Mouse (Mus musculus): ENCODE results near the gene Pmm1.

Gene Pmm1

DNA sequence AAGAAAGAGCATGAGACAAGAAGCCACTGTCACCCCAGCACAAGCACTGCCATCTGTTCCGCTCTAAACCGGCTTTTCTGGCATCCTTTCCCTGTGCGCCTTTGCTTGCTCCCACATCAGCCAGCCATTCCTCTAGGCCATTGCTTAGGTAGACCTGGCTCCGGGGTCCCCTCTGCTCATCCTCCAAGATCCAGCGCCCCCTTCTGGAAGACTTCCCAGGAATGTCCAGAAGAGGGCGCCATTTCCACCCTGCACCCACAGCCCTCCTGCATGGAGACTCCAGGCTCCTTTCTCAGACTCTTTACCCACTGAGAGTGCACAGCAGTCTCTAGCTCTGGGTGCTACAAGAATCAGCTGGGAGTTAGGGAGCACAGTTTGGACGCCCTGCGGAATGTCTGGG lies 4.3 kb downstream of the Pmm1 start:
- DNase-seq, result peak; percentile 71 to 81

GRCm38 (mm10) chr15:81955414-81955813 lies 5.3 kb downstream of the Pmm1 start:
- DNase-seq, result no peak

DNA sequence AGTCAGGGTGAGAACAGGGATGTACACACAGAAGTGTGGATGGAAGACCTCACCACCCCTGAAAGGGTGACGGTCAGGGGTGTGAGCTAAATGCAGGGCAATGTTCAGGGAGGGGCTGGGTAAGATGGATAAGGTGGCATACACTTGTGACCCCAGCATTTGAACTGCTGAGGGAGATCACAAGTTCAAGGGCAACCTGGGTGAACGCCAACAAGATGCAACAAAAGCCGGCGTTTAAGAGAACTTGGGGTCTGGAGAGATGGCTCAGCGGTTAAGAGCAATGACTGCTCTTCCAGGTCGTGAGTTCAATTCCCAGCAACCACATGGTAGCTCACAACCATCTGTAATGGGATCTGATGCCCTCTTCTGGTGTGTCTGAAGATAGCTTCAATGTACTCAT lies 6.0 kb downstream of the Pmm1 start:
- DNase-seq, result no peak

DNA sequence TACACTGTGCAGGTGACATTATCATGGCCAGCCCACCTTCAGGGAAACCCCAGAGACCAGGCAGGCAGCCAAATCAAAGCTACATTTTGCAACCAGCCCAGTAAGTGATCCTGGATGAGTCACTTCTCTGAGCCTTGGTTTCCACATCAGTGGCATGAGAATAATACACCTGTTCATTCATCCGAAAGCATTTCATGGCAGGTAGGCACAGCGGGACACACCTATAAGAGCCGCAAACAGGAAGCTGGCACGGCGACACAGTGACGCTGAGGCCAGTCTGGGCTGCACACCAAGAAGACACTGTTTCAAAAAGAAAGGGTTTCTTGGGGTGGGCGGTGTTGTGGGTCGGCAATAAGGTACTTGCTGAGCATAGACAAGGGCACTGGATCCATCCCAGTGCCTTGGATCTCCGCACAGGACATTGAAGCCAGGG lies 6.6 kb downstream of the Pmm1 start:
- DNase-seq, result peak; percentile 66 to 75

DNA sequence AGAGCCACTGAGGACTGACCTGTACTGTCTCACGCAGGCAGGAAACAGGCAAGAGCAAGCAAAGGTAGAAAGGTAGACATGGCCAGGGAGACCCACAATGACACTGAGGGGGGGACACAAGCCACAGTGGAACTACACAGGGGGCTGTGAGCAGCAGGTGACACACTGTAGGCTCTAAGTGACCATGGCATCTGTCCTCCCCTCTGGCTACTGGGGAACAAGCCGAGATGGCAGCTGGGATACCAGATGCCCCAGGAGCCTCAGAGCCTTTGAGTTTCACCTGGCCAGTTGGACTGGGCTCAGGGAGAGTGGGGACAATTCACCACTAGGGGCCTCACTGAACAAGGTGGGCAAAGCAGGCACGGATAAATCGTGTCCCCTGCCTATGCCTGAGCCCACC lies 8.4 kb downstream of the Pmm1 start:
- no peak for DNase-seq

- no peak for DNase-seq
Measured at GRCm38 (mm10) chr15:81951159-81951558, 9.6 kb downstream of the Pmm1 start.

DNA sequence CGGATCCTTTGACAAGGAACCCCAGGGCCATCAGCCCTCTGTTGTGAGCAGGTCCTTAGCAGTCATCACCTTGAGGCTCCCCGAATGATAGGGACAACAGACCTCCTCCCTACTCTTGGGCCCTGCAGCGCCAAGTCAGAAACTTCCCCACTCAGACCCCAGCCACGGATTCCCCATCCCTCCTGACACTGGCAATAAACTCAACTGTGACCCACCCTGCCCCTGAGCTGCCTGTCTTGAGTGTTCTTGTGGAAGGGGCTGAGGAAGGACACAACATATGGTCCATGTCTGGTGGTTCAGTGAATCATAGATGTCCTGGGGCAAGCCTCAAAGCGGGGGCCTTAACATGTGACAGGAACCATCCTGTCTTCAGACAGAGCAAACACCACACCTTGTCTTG lies 10.0 kb downstream of the Pmm1 start:
- DNase-seq, result no peak

GRCm38 (mm10) chr15:81949476-81950131 lies 11.1 kb downstream of the Pmm1 start:
- DNase-seq, result no peak

DNA sequence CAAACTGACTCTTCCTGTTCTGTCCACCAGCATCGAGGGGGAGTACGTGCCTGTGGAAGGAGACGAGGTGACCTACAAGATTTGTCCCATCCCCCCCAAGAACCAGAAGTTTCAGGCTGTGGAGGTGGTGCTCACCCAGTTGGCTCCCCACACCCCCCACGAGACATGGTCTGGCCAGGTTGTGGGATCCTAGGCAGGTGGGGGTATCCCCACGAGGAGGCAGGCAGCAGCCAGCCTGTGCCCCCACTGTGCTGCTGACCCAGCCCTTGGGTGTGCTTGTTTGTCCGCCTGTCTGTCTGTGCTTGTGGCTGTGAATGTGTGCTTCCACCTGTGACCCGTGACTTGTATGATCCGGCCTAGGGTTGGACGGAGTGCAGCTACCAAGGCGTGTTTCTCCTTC lies 11.7 kb downstream of the Pmm1 start:
- DNase-seq, result no peak

GRCm38 (mm10) chr15:81943176-81943749 lies 17.5 kb downstream of the Pmm1 start:
- DNase-seq, result no peak

DNA sequence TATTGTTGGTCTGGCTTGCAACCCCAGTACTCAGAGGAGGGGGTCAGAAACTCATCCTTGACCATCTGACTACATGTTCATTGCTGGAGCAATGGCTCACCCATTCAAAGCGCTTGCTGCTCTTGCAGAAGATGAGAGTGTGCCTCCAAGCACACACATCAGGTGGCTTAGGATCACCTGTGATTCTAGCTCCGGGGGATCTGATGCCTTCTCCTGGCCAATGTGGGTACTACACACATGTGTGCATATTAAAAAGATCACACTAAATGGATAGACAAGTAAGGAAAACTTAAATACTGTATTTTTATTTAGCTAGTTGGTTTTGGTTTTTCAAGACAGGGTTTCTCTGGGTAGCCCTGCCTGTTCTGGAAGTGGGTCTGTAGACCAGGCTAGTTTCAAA lies 19.7 kb downstream of the Pmm1 start:
- no peak for DNase-seq

DNA sequence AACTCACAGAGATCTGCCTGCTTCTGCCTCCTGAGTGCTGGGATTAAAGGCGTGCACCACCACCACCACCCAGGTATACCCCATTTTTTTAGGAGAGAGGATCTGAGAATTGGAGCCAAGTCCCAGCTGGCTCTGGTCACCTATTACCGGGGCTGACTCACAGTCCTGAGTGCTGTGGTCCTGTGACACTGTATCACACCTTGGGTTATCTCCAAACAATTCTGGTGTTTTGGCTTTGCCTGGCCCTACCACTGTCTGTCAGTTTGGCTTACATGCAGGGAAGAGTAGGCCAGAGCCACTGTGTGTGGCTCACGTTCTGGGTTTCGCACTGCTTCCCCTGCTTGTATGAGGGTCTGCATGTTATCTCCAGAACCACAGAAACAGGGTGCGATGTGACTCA lies 20.5 kb downstream of the Pmm1 start:
- no peak for DNase-seq

- no peak for DNase-seq
Measured at GRCm38 (mm10) chr15:81939774-81940173, 21.0 kb downstream of the Pmm1 start.

DNA sequence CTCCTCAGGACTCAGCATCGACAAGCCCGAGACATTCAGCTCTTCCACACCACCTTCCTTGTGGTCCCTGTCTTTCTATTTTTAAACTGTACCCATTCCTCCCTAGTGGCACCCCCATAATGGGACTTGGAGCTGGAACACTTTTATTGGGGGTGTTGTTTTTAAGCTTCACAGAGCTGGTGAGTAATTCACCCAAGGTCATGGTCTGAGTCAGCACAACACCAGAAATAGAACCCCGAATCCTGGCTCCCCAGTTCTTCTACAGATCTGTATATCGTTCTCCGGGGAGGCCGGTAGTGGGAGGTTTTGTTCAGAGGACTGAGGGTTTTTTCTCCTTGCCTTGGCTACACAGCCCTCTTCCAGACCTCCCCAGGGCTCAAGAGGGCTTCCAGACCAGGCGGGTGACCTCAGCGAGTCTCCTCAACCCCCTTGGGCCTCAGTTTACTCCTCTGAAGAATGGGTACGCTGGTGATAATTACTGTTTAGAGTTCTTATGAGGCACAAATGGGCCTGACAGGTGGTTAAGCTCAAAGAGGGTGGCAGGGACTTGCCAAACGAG lies 21.5 kb downstream of the Pmm1 start:
- DNase-seq, result no peak

DNA sequence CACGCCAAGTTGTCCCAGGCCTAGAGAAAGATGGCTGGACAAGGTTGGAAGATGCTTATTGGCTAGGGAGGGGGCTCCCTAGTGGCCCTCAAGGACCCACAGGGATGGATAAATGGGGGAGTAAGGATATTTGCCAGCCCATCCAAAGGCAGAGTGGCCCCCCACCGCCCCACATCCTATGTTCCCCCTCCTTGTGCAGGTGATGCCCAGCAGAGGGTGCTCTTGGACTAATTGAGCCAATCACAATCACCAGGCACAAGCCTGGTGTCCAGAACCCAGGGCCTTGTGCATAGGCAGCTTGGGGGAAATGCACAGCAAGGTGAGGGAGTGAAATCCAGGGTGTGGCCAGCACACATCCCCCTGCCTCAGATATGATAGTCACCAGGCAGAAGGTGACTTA lies 22.5 kb downstream of the Pmm1 start:
- DNase-seq, result peak; percentile 83 to 85

- DNase-seq, result peak; percentile 73 to 81
Measured at GRCm38 (mm10) chr15:81937098-81937972, 23.4 kb downstream of the Pmm1 start.

DNA sequence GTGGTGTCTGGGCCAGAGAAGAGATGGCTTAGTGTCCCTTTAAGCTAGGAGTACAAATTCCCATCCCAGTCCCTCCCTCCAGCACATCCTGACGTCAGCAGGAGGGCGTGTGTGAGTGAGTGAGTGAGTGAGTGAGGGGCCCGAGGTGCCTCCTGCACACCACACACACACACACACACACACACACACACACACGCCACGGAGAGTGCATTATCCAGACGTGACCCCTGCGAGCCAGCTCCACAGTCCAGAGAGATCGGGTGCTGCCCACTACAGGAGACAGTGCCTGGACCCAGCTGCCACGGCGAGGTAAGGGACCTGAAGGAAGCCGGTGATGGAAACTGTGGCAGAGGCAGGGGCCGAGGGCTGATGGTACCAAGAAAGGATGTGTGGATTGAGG lies 24.1 kb downstream of the Pmm1 start, which contains the start of gene Csdc2:
Csdc2 (plus strand) TSS at position 81 of the 400 bp plus-strand sequence.
- DNase-seq, result peak; percentile 82

DNA sequence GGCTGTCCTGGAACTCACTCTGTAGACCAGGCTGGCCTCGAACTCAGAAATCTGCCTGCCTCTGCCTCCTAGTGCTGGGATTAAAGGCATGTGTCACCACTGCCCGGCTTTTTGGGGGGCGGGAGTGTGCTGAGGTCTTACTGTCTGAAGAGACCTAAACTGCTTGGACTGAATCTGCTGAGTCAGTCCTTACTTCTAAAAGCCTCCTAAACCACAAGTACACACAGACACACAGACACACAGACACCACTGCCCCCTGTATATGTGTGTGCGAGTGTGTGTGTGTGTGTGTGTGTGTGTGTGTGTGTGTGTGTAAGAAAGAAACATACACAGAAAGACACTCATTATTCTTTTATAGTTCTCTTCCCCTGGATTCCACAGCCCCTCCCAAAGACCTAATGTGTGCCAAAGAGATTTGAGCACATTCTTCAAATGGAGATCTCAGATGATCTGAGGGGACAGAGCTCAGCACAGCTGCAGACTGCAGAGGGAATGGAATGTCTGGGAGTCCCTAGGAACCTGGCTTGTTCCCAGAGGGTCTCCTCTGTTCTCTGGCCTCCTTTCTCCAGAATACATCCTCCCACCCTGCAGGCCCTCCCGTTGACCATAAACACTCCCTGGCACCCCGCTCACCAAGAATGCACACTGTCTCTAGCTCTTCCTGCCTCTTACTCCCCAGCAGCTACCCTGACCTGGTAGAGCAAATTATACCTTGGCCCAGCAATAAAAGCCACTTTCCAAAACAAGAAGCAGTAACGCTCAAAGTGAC lies 24.7 kb downstream of the Pmm1 start:
- no peak for DNase-seq

GRCm38 (mm10) chr15:81933986-81934385 lies 26.7 kb downstream of the Pmm1 start:
- DNase-seq, result no peak

- no peak for DNase-seq
Measured at GRCm38 (mm10) chr15:81932951-81933470, 27.7 kb downstream of the Pmm1 start.

DNA sequence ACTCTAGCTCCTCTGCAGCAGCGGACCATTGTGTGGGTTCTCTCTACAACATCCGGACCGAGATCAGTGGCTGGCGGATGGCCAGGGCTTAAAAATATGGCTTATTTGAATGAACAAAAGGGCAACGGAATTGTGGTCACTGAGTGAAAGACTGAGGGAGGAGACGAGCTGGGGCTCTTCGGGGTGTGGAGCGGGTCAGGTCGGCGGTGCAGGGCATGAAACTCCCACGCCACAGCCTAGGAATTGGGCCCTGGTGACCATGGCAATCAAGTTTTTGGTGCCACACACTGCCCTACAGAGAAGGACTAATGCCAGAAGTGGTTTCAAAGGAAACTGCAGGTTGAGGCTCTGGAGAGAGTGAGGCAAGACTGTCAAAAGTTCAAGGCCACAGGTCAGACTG lies 32.5 kb downstream of the Pmm1 start:
- no peak for DNase-seq

- peak; percentile 57 to 60 for DNase-seq
Measured at GRCm38 (mm10) chr15:81927741-81928140, 33.0 kb downstream of the Pmm1 start.

DNA sequence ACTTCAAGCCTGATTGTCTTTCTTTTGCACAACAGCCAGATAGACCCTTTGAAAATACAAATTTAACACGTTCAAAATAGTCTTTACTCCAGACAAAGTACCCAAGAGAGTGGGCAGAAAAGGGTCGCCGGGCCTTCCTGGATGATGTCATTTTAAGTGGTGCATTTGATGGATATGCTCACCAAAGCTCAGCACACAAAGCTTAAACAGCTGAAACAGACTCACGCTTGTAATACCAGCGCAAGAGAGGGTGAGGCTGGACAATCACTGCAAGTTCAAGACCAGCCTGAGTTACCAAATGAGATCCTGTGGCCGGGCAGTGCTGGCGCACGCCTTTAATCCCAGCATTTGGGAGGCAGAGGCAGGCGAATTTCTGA lies 34.3 kb downstream of the Pmm1 start:
- no peak for DNase-seq
